Mouse (Mus musculus) small intestine, adult 2 months (tissue): ENCODE data around the gene Gm10160. TPM values are rescaled to one million over a fixed set of nuclear protein-coding genes. Genes with fewer than 3 reads are reported as not detected.

Experiments
- H3K27ac ChIP-seq: fragments of 200-500 bp; 2 replicates; pipeline ENCODE4 v1.5.1; 2012; ENCODE audit warnings: low read depth, low read length, control low read depth, inconsistent platforms; ENCODE audit not compliant: insufficient read depth
- H3K27me3 ChIP-seq: fragments of 200-500 bp; 2 replicates; pipeline ENCODE4 v1.6.1; 2012; ENCODE audit warnings: mild to moderate bottlenecking, moderate library complexity, low read length, inconsistent platforms; ENCODE audit not compliant: control insufficient read depth, insufficient read depth
- H3K36me3 ChIP-seq: fragments of 200-500 bp; 2 replicates; pipeline ENCODE4 v1.6.1; 2012; ENCODE audit warnings: mild to moderate bottlenecking, low read length, control low read depth, inconsistent platforms; ENCODE audit not compliant: control insufficient read depth, insufficient read depth
- H3K4me1 ChIP-seq: fragments of 200-500 bp; 2 replicates; pipeline ENCODE4 v1.6.1; 2012; ENCODE audit warnings: low read length, inconsistent platforms, mixed read lengths; ENCODE audit not compliant: control insufficient read depth, insufficient read depth, insufficient read length
- H3K4me3 ChIP-seq: fragments of 200-500 bp; 2 replicates; pipeline ENCODE4 v1.5.1; 2012; ENCODE audit warnings: low read depth, mild to moderate bottlenecking, control low read depth, inconsistent platforms, low read length, moderate library complexity
- CTCF ChIP-seq: fragments of 200-500 bp; IDR thresholded peaks from 2 replicates; pipeline ENCODE4 v1.5.1; 2012; ENCODE audit warnings: low read depth, mild to moderate bottlenecking, control low read depth, inconsistent platforms, low read length, moderate library complexity, mixed read lengths; ENCODE audit not compliant: insufficient replicate concordance, insufficient read length; ENCODE audit errors: extremely low read depth
- POLR2A ChIP-seq: fragments of 200-500 bp; IDR thresholded peaks from 2 replicates; pipeline ENCODE4 v1.6.1; 2012; ENCODE audit warnings: low read depth, mild to moderate bottlenecking, control low read depth, inconsistent platforms, low read length, moderate library complexity
- WGBS: fragments of 180-500 bp; shearing (Covaris S2); methylation state at CpG from one replicate; pipeline ENCODE4 v1.1.7; 2018; 5-methylcytosine and 5-hydroxymethylcytosine counted together
- polyA plus RNA-seq: library from polyadenylated mRNA; depleted of rRNA; stranded (reverse); fragments of >200 nt; gene quantifications from 2 replicates; pipeline ENCODE4 v1.2.3, GENCODE M21; 2012

The Gm10160 gene
- polyA plus RNA-seq, 1 experiment, result not detected

GRCm38 (mm10) chr7:81856221-81856620, 627 bp upstream of the Gm10160 start:
- peaks cover 5% of the 10 kb centered on the region; the same call in 1 of the 2 replicates for H3K4me1 ChIP-seq
- H3K4me3 ChIP-seq, result no peak overlapping the region
- peaks cover 13% of the 10 kb centered on the region for H3K27me3 ChIP-seq
- 69% methylated on average over 4 of the region's 4 CpGs for WGBS
- TF ChIP-seq POLR2A (no peak), CTCF (no peak)
- H3K36me3 ChIP-seq, result no peaks in the 10 kb centered on the region
- no peak overlapping the region for H3K27ac ChIP-seq

- Histone ChIP-seq H3K27ac (peak overlapping the region; percentile 50; the same call in 1 of the 2 replicates), H3K27me3 (peaks cover 13% of the 10 kb centered on the region; the same call in 1 of the 2 replicates), H3K4me1 (peaks cover 5% of the 10 kb centered on the region; the same call in 1 of the 2 replicates), H3K36me3 (no peaks in the 10 kb centered on the region), H3K4me3 (no peak overlapping the region)
- 45% methylated on average over 8 of the region's 8 CpGs for WGBS
- TF ChIP-seq CTCF, result no peak
- no peak for TF ChIP-seq POLR2A
These were observed 856 bp downstream of the Gm10160 start for GRCm38 (mm10) chr7:81854568-81855307.

GRCm38 (mm10) chr7:81851706-81852105, 3.9 kb downstream of the Gm10160 start:
- H3K36me3 ChIP-seq, result no peaks in the 10 kb centered on the region
- no peaks in the 10 kb centered on the region for H3K27me3 ChIP-seq
- no peak overlapping the region for H3K4me3 ChIP-seq
- TF ChIP-seq CTCF (no peak), POLR2A (no peak)
- H3K4me1 ChIP-seq, result peaks cover 5% of the 10 kb centered on the region; the same call in 1 of the 2 replicates
- WGBS, result 86% methylated on average over 3 of the region's 3 CpGs
- H3K27ac ChIP-seq, result no peak overlapping the region

GRCm38 (mm10) chr7:81850171-81850570, 5.4 kb downstream of the Gm10160 start:
- peaks cover 5% of the 10 kb centered on the region; the same call in 1 of the 2 replicates for H3K4me1 ChIP-seq
- no peak overlapping the region for H3K27ac ChIP-seq
- TF ChIP-seq POLR2A (no peak), CTCF (no peak)
- no peak overlapping the region for H3K4me3 ChIP-seq
- no peaks in the 10 kb centered on the region for H3K36me3 ChIP-seq
- no peaks in the 10 kb centered on the region for H3K27me3 ChIP-seq
- WGBS, result 81% methylated on average over 6 of the region's 6 CpGs

GRCm38 (mm10) chr7:81849633-81850032, 6.0 kb downstream of the Gm10160 start:
- WGBS, result 73% methylated on average over 7 of the region's 7 CpGs
- no peak for TF ChIP-seq CTCF
- TF ChIP-seq POLR2A, result no peak
- Histone ChIP-seq H3K36me3 (no peaks in the 10 kb centered on the region), H3K4me3 (no peak overlapping the region), H3K27ac (peak overlapping the region; percentile 43; the same call in 1 of the 2 replicates), H3K4me1 (peaks cover 3% of the 10 kb centered on the region; the same call in 1 of the 2 replicates), H3K27me3 (no peaks in the 10 kb centered on the region)

- WGBS, result 75% methylated on average over 5 of the region's 5 CpGs
These were observed 6.4 kb downstream of the Gm10160 start for GRCm38 (mm10) chr7:81849214-81849613.

GRCm38 (mm10) chr7:81847777-81848176, 7.8 kb downstream of the Gm10160 start:
- Histone ChIP-seq H3K27me3 (no peaks in the 10 kb centered on the region), H3K4me3 (no peak overlapping the region), H3K36me3 (no peaks in the 10 kb centered on the region), H3K27ac (no peak overlapping the region), H3K4me1 (no peaks in the 10 kb centered on the region)
- 83% methylated on average over 4 of the region's 4 CpGs for WGBS
- TF ChIP-seq POLR2A (no peak), CTCF (no peak)

More at GRCm38 (mm10) chr7:81849214-81849613, 6.4 kb downstream of the Gm10160 start:
- H3K27me3 ChIP-seq, result no peaks in the 10 kb centered on the region
- H3K36me3 ChIP-seq, result no peaks in the 10 kb centered on the region
- TF ChIP-seq CTCF, result no peak
- no peak for TF ChIP-seq POLR2A
- no peak overlapping the region for H3K4me3 ChIP-seq
- H3K4me1 ChIP-seq, result no peaks in the 10 kb centered on the region
- H3K27ac ChIP-seq, result peak overlapping the region; percentile 43
